ENCODE assay signal across 9 mouse cellular contexts in genomic region chr10:58652418-58653394, GRCm38 (mm10). TPM values are rescaled to one million over a fixed set of nuclear protein-coding genes. Genes with fewer than 3 reads are reported as not detected.
DNase-seq lines count a peak whose midpoint lies in the region; ATAC-seq lines count a peak whose summit lies in the region.
"Had no signal": no experiment of that assay in that cellular context is flagged by ENCODE, and none has a peak within 500 bp of the region (broad histone marks: within the 10 kb centered on the region; RNA-seq: fewer than 3 reads in every experiment).

No protein-coding gene starts in this region.

- peaks cover 19% of the 10 kb centered on the region for H3K4me1 ChIP-seq in forebrain, embryonic 16.5 days (replicated peaks; ENCODE audit: control insufficient read depth, insufficient read depth, low read length)
- peaks cover 18% of the 10 kb centered on the region for H3K4me1 ChIP-seq in stomach, embryonic 16.5 days (ENCODE audit: control insufficient read depth, insufficient read depth, low read length)

- H3K36me3 ChIP-seq in forebrain, embryonic 16.5 days (ENCODE audit: control insufficient read depth, insufficient read depth), result no peaks in the 10 kb centered on the region
- H3K36me3 ChIP-seq in stomach, embryonic 16.5 days (ENCODE audit: control insufficient read depth, insufficient read depth, low read length), result no peaks in the 10 kb centered on the region
- H3K36me3 ChIP-seq: G1E had no signal

- WGBS in forebrain, embryonic 16.5 days, result 27% methylated on average over 10 of the region's 10 CpGs
- WGBS in stomach, embryonic 16.5 days, result 31% methylated on average over 10 of the region's 10 CpGs

- peak; percentile 20 to 23 for DNase-seq in lung, adult 18-20 months
- no peak for DNase-seq in lung, postnatal 4 days
- peak; percentile 46 for DNase-seq in kidney, postnatal 14 days
- no peak for DNase-seq in spleen, postnatal 36 days (ENCODE audit: low spot score in 2 of 2)
- DNase-seq in urinary bladder, postnatal 25 days (ENCODE audit: low spot score), result no peak
- DNase-seq in thymus, postnatal 36 days, result no peak

- peak overlapping the region; percentile 14 for H3K4me2 ChIP-seq in forebrain, embryonic 16.5 days (ENCODE audit: low read length)
- H3K4me2 ChIP-seq in stomach, embryonic 16.5 days (ENCODE audit: low read depth, low read length), result 0 out of 2 replicates have a peak overlapping the region, but pooled peaks have one; percentile 42

- H3K9ac ChIP-seq in forebrain, embryonic 16.5 days (replicated peaks; ENCODE audit: low read depth, low read length), result no peak overlapping the region
- H3K9ac ChIP-seq in stomach, embryonic 16.5 days (ENCODE audit: low read length), result no peak overlapping the region

- no peak for ATAC-seq in forebrain, embryonic 16.5 days
- peak; percentile 28; the same call in 1 of the 2 replicates for ATAC-seq in stomach, embryonic 16.5 days (ENCODE audit: insufficient read depth, low FRiP score)

- no peak overlapping the region for H3K4me3 ChIP-seq in forebrain, embryonic 16.5 days (replicated peaks; ENCODE audit: low read length)
- H3K4me3 ChIP-seq in stomach, embryonic 16.5 days (replicated peaks; ENCODE audit: low read length), result no peak overlapping the region

- H3K9me3 ChIP-seq in forebrain, embryonic 16.5 days (ENCODE audit: control insufficient read depth, low read length), result no peaks in the 10 kb centered on the region
- H3K9me3 ChIP-seq in stomach, embryonic 16.5 days (replicated peaks; ENCODE audit: control insufficient read depth, low read length), result no peaks in the 10 kb centered on the region
- H3K9me3 ChIP-seq: G1E had no signal

- H3K27ac ChIP-seq in forebrain, embryonic 16.5 days (ENCODE audit: low read length), result no peak overlapping the region
- H3K27ac ChIP-seq in stomach, embryonic 16.5 days (ENCODE audit: low read length), result peak overlapping the region; percentile 76

- peaks cover 14% of the 10 kb centered on the region; the same call in 1 of the 2 replicates for H3K27me3 ChIP-seq in forebrain, embryonic 16.5 days (replicated peaks; ENCODE audit: control insufficient read depth, insufficient read depth, low read length)
- H3K27me3 ChIP-seq in stomach, embryonic 16.5 days (ENCODE audit: control insufficient read depth, insufficient read depth, low read length), result no peaks in the 10 kb centered on the region

RNA-seq across cellular contexts. Expression of gene Edar, which starts 22.7 kb away (rescaled TPM):
- polyA plus RNA-seq in forebrain, embryonic 16.5 days (2015; fragmentation: Nextera tagmentation; extraction: Ambion mirVana), result 0.84 and 0.87 TPM in 2 replicates
- polyA plus RNA-seq in stomach, embryonic 16.5 days (2015; fragmentation: Nextera tagmentation; extraction: Ambion mirVana), result 3.0 and 3.1 TPM in 2 replicates
- polyA plus RNA-seq: G1E had no signal

Comparison
In these comparisons a context has a peak if more than half of its experiments do, and no peak if none do; other contexts are left out.
1. DNase-seq: peak in lung, adult 18-20 months (2 of 2) and kidney, postnatal 14 days (single experiment); none in lung, postnatal 4 days (0 of 2), spleen, postnatal 36 days (0 of 2), urinary bladder, postnatal 25 days (single experiment) and thymus, postnatal 36 days (0 of 2).